Mouse (Mus musculus): ENCODE results near the gene Chchd6. TPM values are rescaled to one million over a fixed set of nuclear protein-coding genes. Genes with fewer than 3 reads are reported as not detected.

The Chchd6 gene
- total RNA-seq, 4 experiments from 2014 or later, result 68.3 to 73.7 (median 71.1) TPM

DNA sequence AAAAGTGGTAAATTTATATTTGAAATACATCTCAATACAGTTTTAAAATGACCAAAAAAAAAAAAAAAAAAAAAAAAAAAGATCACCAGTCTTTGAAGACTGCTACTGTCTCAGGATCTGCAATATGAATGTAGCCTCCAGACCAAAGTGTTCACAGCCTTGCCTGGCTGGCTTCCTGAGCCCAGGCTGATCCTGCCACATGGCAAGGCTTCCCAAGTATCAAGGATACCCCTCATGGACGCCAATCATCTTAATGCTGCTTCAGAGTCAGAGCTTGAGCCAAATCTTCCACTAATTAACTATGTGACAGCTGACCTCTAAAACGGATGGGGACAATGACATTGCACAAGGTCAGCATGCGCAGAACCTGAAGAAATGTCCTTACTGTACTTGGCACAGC, 3.9 kb downstream of the Chchd6 start:
- no peak for DNase-seq (ENCODE audit: low spot score in 2 of 2)

DNA sequence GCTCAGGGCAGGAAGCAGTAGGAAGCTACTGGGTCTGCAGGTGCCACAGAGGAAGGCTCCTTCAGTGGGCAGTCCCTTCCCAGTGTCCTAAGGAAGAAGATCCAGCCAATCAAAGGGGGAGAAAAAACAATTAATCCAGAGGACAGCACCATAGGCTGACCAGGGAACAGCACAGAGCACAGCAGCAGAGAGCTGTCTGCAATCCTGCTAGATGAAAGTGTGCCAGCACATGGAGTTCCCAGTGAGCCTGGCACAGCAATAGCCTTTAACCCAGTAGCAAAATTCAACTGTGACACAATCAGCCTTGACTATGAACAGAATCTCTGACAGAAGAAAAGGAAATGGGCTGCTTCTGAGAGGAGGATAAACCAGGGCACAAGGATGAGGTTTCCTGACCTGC, 9.8 kb downstream of the Chchd6 start:
- no peak for DNase-seq (ENCODE audit: low spot score in 2 of 2)

DNA sequence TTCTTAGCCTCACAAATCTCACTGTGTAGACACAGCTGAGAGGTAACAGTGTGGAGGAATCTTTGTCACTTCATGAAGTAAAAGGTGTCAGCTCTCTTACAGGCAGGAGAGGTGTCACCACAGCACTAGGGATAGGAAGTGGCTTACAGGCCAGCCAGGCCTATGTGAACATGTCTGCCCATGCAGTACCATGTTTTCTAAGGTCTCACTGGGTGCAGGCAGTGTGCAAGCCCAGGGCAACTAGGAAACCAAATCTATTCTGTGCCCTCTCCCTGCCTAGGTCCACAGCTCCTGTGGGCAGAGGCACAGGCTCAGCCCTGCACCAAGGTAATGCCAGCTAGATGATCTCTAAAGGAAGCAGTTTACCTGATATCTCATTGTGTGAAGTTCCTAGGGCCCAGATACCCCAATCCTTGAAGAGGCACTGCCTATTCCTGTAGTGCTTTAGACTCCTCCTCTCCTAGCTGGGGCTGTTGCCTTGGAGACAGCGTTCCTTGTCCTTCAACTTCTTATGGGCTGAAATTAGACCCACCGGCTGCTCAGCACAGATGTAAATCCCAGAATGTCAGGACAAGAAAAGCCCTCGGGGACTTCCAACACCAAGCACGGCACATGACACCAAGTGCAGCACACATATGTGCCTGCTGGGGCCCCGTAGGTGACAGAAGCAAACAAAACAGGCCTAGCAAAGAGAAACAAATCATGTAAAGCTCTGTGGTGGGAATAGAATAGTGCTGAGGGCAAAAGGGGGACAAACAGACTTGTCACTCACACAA, 10.6 kb downstream of the Chchd6 start:
- peak; percentile 36 to 42 for DNase-seq (ENCODE audit: low spot score in 2 of 2)

DNA sequence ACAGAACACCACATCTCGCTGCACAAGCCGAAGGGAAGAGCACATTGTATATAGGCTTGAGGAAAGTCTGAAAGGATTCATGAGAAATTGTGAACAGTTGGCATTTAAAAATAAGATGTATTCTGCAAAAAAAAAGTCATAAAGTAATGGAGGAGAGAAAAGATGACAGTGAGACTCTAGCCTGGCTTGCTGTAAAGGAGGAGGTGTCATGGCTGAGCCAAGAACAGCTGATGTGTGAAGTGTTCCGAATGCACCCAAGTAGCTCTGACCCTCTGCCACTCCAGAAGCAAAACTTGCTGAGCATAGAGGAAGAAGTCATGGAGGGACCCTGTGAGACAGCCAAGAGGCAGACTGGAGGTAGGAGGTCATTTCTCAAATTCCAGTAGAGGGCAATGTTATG, 12.3 kb downstream of the Chchd6 start:
- no peak for DNase-seq (ENCODE audit: low spot score in 2 of 2)

DNA sequence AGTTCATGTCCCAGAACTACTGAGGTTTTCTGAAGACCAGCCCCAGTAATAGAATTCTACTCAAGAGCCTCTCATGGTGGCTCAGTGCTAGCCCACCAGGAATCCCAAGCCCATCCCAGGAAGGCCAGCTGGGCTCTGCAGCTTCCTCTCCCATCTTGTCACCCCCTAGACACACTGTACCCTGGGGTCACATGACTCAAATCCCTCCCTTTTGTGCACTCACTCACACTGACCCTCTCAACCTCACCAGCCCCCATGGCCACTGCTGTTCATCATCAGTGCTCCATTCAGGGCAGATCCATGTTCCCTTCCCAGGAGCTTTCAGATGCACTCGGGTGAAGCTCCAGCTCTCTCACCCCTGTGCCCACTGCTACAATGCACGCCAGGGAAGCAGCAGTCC, 20.8 kb downstream of the Chchd6 start:
- no peak for DNase-seq (ENCODE audit: low spot score in 2 of 2)

DNA sequence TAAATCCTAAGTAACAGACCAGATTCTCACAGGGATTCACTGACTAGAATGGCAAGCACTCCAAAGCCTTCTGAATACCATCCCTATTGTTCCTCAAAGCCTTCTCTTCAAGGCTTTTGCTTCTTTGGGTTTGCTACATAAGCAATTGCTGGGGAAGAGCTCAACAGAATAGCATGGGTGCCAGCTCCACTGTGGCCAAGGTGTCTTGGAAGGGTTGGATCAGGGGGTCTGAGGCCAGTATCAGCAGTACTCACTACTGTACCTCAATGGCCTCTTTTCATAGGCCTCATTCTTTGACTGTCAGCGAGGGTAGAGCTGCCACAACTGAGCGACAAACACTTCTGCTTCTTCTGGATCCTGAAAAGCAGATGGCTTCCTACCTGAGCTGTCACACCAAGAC, 21.7 kb downstream of the Chchd6 start:
- no peak for DNase-seq (ENCODE audit: low spot score in 2 of 2)

DNA sequence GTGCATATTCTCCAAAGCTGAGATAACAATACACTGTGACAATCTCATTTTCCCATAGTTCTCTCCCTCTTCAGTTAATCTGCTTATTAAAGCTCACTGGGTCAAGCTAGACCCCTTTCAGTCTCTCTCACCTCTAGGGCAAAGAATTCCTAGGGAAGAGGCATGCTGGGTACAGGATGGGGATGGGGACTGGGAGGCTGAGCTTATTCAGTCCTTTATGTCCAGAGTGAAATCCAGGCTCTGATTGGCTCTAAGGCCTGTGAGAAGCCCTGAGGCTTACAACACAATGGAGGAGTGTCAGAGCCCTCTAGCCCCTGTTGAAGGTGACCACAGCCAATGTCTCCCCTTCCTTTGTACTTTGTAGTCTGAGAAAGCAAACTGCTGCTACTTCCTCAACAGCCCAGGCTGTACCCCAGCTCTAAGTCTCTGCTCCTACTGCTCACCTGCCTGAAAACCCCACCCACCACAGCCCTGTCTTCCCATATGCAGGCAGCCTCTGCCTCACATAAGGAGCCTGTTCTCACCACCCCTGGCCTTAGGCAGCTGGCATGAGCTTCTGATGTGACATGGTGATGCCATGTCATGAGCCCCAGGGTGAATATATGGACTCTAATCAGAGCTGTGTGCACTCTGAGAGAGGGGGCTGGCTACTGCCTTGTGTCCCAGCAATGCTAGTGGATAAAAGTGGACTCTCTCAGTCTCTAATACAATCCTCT, 22.4 kb downstream of the Chchd6 start:
- DNase-seq (ENCODE audit: low spot score in 2 of 2), result no peak

DNA sequence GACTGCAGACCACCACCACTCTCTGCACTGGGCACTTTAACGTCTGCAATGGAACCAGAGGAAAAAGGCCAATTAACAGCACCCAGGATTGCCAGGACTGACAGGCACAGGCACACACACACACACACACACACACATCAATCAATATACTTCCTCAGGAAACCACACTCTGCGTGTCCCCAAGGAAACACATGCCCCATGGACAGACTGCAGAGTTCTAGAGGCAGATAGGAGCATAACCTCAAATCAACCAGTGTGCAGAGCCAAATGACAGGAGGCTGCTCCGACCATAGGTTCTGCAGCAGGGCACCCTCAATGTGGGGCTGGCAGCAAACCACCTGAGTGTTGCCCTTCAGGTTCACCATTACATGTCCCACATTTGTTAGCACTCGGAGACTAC, 26.1 kb downstream of the Chchd6 start:
- no peak for DNase-seq (ENCODE audit: low spot score in 2 of 2)

DNA sequence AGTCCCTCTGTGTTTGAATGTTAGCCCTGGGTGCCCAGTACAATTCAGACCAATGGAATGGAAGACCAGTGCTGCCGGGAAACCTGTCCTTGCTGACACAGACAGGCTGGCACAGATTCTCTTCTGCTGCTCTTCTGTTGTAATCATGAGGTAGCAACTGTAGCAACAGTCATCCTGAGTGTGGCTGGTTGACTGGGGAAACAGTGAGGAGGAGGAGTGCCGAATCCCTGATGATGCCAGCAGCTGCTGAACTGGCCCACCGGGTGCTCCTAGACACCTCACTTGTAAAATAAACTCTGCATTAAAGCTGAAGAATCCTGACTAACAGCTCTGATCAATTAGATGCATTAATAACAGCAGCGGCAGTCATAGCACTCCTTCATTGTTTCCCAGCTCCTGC, 28.7 kb downstream of the Chchd6 start:
- no peak for DNase-seq (ENCODE audit: low spot score in 2 of 2)

DNA sequence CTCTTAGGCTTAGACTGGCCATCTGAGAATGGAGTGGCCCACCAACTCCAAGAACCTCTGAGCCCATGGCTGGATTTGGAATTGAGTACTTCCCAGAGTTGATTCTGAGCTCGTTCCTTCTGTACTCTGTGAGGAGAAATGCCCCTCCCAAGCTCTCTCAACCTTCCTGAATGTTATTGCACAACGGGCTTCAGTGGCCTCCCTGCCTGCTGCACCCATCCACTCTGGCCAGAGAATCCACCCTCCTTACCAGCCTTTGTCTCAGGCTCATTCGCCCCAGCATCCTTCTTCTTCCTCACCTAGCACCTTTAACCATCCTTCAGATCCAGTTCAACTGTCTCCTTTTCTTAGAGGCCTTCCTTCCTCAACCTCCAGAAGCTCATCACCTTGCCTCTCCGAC, 32.1 kb downstream of the Chchd6 start:
- DNase-seq (ENCODE audit: low spot score in 2 of 2), result no peak

DNA sequence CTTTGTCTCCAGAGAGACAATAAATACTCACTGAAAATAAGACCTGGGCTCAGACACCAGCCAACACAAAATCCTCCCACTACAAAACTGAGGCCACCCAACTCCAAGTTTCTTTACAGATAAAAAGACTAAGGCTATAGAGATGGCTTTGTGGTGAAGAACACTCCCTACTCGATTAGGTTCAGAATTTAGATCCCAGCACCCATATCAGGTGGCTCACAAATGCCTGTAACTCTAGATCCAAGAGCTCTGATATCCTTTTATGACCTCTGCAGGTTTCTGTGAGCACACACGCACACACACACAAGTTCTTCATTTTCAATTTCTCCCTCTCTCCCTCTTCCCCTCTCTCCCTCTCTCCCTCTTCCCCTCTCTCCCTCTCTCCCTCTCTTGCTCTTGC, 34.6 kb downstream of the Chchd6 start:
- no peak for DNase-seq (ENCODE audit: low spot score in 2 of 2)

DNA sequence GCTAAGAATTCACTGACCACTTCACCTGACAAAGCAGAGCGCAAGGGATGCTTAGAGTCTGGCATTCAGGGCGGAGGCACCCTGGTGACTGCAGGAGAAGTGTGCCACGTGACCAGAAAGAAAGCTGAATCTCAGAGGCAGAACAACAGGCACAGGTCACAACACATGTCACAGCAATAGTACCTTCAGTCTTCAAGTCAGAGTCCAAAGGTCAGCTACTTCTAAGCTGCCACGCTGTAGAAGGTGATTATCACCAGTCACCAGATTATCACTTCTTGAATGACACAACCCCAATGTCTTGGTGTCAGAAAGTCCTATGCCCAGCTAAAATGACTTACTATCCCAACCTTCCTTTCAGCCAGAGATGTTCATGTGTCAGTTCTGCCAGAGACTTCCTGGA, 37.8 kb downstream of the Chchd6 start:
- no peak for DNase-seq (ENCODE audit: low spot score in 2 of 2)

DNA sequence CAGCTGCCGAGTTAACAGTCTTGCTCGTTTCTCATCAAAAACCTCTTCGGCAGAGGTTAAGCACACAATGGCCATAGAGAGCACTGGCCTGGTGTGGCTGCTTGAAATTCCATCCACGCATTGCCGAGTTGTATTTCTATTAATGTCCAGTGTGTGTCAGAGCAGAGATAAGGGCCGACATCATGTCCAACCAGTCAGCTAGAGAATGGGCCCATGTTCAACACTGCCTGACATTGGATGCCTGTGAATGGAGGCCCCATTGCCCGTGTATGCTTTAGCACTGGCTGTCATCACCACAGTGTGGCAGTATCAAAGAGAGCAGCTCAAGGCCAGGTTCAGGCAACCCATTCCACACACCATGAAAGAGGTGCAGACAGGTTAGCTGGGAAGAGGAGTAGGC, 38.9 kb downstream of the Chchd6 start:
- no peak for DNase-seq (ENCODE audit: low spot score in 2 of 2)

DNA sequence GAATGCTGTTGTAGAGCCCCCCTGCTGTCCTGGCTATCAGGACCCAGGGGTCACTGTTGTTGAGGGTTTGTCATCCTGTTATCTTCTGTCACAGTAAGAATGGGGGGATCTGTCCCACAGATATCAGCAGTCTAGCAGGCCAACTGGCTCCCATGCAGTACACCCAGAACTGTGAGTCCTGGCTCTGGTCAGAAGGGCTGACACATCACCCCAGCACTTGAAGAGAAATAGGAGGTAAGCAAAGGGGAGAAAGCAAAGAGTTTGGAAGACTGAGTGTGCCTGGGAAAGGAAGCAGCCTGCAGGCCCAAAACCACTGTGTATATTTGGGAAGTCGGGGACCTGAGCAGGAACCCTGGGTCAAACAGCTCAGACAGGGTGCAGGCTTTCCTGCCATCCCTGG, 39.5 kb downstream of the Chchd6 start:
- no peak for DNase-seq (ENCODE audit: low spot score in 2 of 2)

DNA sequence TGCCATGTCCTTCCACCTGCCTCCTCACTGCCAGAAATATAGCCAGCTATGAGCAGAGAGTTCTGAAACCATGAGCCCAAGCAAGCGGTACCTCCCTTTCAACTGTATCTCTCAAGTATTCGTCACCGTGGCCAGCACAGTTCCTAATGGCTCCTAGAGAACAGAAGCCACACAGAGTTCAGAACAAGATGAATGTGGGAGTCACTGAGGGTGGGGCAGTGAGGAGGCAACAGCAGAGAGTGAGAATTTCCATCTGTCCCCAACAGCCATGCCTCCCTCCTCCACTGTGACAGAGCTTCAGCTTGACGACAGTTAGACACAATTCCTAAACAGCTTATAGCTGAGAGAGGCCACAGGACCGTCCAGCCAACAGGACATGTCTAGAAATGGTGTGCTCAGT, 41.4 kb downstream of the Chchd6 start:
- peak; percentile 51 to 54 for DNase-seq (ENCODE audit: low spot score in 2 of 2)

DNA sequence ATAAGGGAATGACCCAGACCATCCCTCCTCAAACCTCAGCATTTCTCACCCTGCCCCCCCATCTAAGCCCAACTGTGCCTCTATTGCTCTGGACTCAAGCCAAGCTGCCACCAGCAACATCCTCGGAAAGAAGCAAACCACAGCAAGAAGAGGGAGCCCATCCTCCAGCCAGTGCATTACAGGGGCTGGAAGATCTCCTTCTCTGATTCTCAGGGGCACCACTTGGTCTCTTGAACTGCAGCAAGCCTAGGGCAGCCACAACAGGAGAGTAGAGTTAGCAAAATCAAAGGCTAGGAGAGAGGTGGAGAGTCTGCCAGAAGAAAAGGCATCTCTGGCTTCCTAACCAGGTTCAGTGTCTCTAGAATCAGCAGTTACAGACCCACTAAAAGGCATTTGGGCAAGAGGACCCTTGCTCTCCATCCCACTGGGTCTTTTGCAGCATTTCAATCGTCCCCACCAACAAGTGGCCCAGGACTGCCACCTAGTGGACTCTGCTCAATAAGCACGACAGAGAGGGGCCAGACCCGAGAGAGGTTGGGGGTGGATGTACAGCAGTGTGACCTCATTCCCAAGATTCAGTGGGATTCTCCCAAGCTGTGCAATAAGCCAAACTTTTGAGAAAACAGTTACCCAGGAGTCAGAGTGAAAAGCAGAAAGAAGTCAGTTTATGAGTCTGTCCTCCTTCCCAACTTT, 42.3 kb downstream of the Chchd6 start:
- DNase-seq (ENCODE audit: low spot score in 2 of 2), result peak; percentile 64 to 80

DNA sequence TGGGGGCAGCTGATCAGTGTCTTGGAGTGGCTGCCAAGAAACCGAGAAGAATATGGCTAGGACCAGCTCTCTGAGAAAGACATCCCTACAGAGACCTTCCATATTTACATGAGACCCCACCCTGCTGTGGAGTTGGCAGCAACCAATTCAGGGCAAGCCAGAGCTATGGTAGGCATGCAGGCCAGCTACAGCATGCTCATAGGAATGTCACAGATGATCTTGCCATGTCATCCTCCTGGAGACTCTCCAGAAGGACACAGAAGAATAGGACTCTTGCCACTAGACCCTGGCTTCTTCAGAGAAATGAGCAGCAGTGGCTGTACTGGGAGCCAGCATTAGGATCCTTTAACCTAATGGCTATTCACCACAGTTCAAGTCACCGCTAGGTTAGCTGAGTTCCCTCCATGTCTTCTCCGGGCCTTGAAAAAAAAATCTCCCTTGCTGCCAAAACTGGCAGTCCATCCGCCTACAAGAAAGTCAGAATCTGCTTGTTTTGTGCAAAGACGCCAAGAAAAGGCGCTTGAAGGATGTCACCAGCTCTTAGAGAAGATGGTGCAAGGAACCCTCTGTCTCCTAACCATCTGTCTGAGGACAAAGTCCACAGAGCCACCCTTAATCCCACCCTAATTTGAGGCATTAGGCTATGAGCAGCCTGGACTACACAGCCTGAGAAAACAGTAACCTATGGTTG, 43.0 kb downstream of the Chchd6 start:
- DNase-seq (ENCODE audit: low spot score in 2 of 2), result peak; percentile 23

DNA sequence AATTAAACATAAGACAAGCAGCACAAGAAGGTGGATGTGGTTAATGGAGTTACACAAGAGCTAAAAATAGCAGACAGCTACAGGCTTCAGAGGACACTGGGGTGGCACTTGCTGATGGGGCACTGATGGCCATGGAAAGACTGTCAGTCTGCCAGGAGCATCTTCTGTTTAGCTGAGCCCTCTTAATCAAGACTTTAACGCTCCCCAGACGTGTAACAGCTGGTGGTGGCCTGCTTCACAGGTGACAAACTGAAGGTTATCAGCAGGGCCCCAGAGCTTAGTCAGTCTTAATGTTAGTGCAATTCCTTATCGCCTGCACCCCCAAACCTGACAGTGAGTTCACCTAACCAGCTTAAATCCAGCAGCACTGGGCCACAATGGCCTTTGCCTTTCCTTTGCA, 46.3 kb downstream of the Chchd6 start:
- no peak for DNase-seq (ENCODE audit: low spot score in 2 of 2)

DNA sequence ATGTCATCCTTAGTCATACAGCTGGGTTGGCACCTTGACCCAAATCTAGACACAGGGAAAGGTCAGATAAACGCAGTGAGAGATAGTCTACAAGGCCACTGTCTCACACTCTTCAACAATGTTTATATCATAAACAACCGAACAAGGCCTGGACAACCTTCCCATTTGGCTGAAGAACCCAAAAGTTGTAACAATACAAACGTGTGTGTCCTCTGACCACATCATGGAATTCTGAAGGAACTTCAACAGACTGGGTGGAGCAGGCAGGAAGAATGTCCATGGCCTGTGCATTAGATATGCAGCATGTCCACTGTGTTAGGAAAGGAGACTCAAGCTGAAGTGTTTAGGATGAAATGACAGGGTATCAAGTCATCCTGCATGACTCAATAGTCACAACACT, 47.5 kb downstream of the Chchd6 start:
- no peak for DNase-seq (ENCODE audit: low spot score in 2 of 2)

DNA sequence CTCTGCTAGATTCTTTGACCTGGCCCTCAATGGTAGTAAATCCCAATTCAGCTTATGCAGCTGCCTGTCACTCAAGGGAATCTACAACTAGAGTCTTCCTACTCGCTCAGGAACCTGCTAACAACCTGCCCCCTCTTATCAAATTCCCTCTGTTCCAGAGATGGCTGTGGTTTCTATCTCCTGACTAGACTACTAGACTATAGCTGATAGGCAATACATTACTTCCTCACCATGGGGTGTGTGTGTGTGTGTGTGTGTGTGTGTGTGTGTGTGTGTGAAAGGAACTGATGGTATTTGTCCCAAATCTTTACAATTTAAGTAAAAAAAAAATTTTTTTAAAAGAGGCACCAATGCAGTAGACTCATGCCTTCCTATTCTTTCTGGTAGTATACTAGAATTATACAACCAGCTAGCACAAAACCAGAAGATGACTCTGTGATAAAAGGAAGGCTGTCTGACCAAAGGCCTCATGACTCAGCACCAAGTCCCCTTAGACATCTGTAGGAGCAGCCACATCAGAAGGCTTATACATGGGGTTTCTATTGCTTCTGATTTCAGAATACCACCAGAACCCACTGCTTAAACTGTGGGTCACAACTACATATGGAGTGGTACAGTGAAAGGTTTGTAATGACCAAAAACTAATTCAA, 57.2 kb downstream of the Chchd6 start:
- DNase-seq (ENCODE audit: low spot score in 2 of 2), result no peak

DNA sequence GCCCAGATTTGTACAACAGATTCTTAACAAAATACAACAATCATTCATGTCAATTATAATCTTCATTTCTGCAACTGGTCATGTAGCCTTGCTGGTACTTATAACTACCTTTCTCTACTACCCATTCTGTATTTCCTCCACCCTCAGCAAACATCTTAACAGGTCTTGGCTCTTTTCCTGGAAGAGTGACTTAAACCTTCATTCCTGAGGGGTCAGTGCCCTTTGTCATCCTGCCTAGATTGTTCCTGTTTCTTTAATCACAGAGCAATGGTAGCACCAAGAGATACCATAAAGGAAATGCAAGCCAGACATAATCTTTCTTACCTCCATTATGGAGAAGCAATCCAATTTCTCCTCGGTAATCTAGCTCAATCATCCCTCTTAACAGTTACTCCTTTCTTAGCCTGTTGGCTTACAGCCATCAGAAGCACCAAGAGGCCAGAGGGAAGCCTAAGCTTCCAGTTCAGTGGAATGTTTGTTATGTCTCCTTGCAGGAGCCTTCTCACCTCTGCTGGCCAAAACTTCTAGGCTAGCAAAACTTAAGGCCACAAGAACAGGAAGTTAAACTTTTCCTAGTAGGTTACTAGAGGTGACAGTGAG, 59.7 kb downstream of the Chchd6 start:
- no peak for DNase-seq (ENCODE audit: low spot score in 2 of 2)
